Mouse (Mus musculus) liver, embryonic 13.5 days (tissue): Measurements from ENCODE around the gene Pbld1. TPM values are rescaled to one million over a fixed set of nuclear protein-coding genes. Genes with fewer than 3 reads are reported as not detected.
A peak's percentile ranks its signal among the peaks of the same experiment; 100 is the strongest.
"Not testable (repeated sequence)": the region's sequence is repeated elsewhere in the genome, so short reads cannot be mapped to it uniquely, and the experiment has no call there.

Source experiments
- ATAC-seq: fragments of 200-750 bp; cut with Nextera tagmentation; 2 replicates; pipeline ENCODE4 v1.8.0; 2017; ENCODE audit warnings: low read depth, mild to moderate bottlenecking, moderate number of reproducible peaks, moderate library complexity
- DNase-seq: peaks from one replicate; pipeline ENCODE4 v3.0.0; 2022
- H3K27ac ChIP-seq: fragments of 300-500 bp; sonication (generic); 2 replicates; pipeline ENCODE4 v1.5.1; 2015; ENCODE audit warnings: moderate library complexity, mild to moderate bottlenecking, inconsistent platforms
- H3K27me3 ChIP-seq: fragments of 300-500 bp; sonication (generic); 2 replicates; pipeline ENCODE4 v1.6.1; 2015; ENCODE audit warnings: mild to moderate bottlenecking, inconsistent platforms
- H3K36me3 ChIP-seq: fragments of 300-500 bp; sonication (generic); 2 replicates; pipeline ENCODE4 v1.6.1; 2015; ENCODE audit warnings: mild to moderate bottlenecking, inconsistent platforms
- H3K4me1 ChIP-seq: fragments of 300-500 bp; sonication (generic); replicated peaks from 2 replicates; pipeline ENCODE4 v1.6.1; 2015; ENCODE audit warnings: inconsistent platforms
- H3K4me2 ChIP-seq: fragments of 300-500 bp; sonication (generic); 2 replicates; pipeline ENCODE4 v1.6.1; 2015; ENCODE audit warnings: inconsistent platforms, mild to moderate bottlenecking, moderate library complexity
- H3K4me3 ChIP-seq: fragments of 300-500 bp; sonication (generic); replicated peaks from 2 replicates; pipeline ENCODE4 v1.5.1; 2015; ENCODE audit warnings: mild to moderate bottlenecking, inconsistent platforms
- H3K9ac ChIP-seq: fragments of 300-500 bp; sonication (generic); 2 replicates; pipeline ENCODE4 v1.6.1; 2015; ENCODE audit warnings: mild to moderate bottlenecking, inconsistent platforms
- H3K9me3 ChIP-seq: fragments of 300-500 bp; sonication (generic); replicated peaks from 2 replicates; pipeline ENCODE4 v1.6.1; 2016; ENCODE audit warnings: inconsistent platforms
- WGBS: fragments of 180-500 bp; shearing (Covaris S2); methylation state at CpG from one replicate; pipeline ENCODE4 v1.1.7; 2015; ENCODE audit not compliant: insufficient replicate concordance; 5-methylcytosine and 5-hydroxymethylcytosine counted together
- polyA plus RNA-seq: library from polyadenylated mRNA; unstranded; fragments of >200 nt; fragmentation: Nextera tagmentation; extraction: Ambion mirVana; gene quantifications from 2 replicates; pipeline ENCODE4 v1.2.1, GENCODE M21; 2015

Pbld1 gene
- polyA plus RNA-seq, 1 experiment from 2014 or later, result 3.1 TPM

GRCm38 (mm10) chr10:63043154-63043553 is 16.8 kb upstream of the Pbld1 start:
- Histone ChIP-seq H3K9me3 (no peaks in the 10 kb centered on the region), H3K4me1 (0 out of 2 replicates have a peak, but pooled peaks cover 4% of the 10 kb centered on the region), H3K4me3 (no peak overlapping the region), H3K36me3 (no peaks in the 10 kb centered on the region), H3K27ac (no peak overlapping the region), H3K9ac (no peak overlapping the region), H3K4me2 (no peak overlapping the region), H3K27me3 (no peaks in the 10 kb centered on the region)
- DNase-seq (no peak), ATAC-seq (no peak)
- 42% methylated on average over 3 of the region's 3 CpGs for WGBS

- ATAC-seq, result no peak
- no peaks in the 10 kb centered on the region for H3K36me3 ChIP-seq
- H3K9me3 ChIP-seq, result no peaks in the 10 kb centered on the region
- H3K9ac ChIP-seq, result no peak overlapping the region
- H3K4me2 ChIP-seq, result no peak overlapping the region
- H3K4me1 ChIP-seq, result no peaks in the 10 kb centered on the region
- WGBS, result 65% methylated on average over 8 of the region's 8 CpGs
- no peak overlapping the region for H3K27ac ChIP-seq
- no peak for DNase-seq
- no peak overlapping the region for H3K4me3 ChIP-seq
- no peaks in the 10 kb centered on the region for H3K27me3 ChIP-seq
Measured at GRCm38 (mm10) chr10:63047751-63048150, 12.2 kb upstream of the Pbld1 start.

GRCm38 (mm10) chr10:63049106-63049505 is 10.9 kb upstream of the Pbld1 start:
- H3K9ac ChIP-seq, result no peak overlapping the region
- DNase-seq (no peak), ATAC-seq (no peak)
- no peaks in the 10 kb centered on the region for H3K36me3 ChIP-seq
- WGBS, result 60% methylated on average over 2 of the region's 2 CpGs
- no peaks in the 10 kb centered on the region for H3K27me3 ChIP-seq
- H3K27ac ChIP-seq, result no peak overlapping the region
- H3K4me3 ChIP-seq, result no peak overlapping the region
- no peaks in the 10 kb centered on the region for H3K4me1 ChIP-seq
- H3K4me2 ChIP-seq, result no peak overlapping the region
- H3K9me3 ChIP-seq, result no peaks in the 10 kb centered on the region

- no peaks in the 10 kb centered on the region for H3K36me3 ChIP-seq
- WGBS, result 34% methylated on average over 7 of the region's 7 CpGs
- H3K4me1 ChIP-seq, result no peaks in the 10 kb centered on the region
- no peak overlapping the region for H3K9ac ChIP-seq
- H3K4me2 ChIP-seq, result no peak overlapping the region
- ATAC-seq (no peak), DNase-seq (no peak)
- no peaks in the 10 kb centered on the region for H3K9me3 ChIP-seq
- no peak overlapping the region for H3K4me3 ChIP-seq
- H3K27ac ChIP-seq, result no peak overlapping the region
- H3K27me3 ChIP-seq, result no peaks in the 10 kb centered on the region
Measured at GRCm38 (mm10) chr10:63051267-63051666, 8.7 kb upstream of the Pbld1 start.

GRCm38 (mm10) chr10:63052011-63052410 is 8.0 kb upstream of the Pbld1 start:
- 66% methylated on average over 6 of the region's 6 CpGs for WGBS
- no peaks in the 10 kb centered on the region for H3K4me1 ChIP-seq
- ATAC-seq, result no peak
- no peaks in the 10 kb centered on the region for H3K27me3 ChIP-seq
- no peak overlapping the region for H3K4me2 ChIP-seq
- no peaks in the 10 kb centered on the region for H3K9me3 ChIP-seq
- H3K27ac ChIP-seq, result no peak overlapping the region
- H3K36me3 ChIP-seq, result no peaks in the 10 kb centered on the region
- no peak overlapping the region for H3K9ac ChIP-seq
- DNase-seq, result no peak
- H3K4me3 ChIP-seq, result no peak overlapping the region

- H3K4me3 ChIP-seq, result no peak overlapping the region
- no peak for ATAC-seq
- WGBS, result 58% methylated on average over 6 of the region's 6 CpGs
Measured at GRCm38 (mm10) chr10:63053007-63053406, 7.0 kb upstream of the Pbld1 start.

GRCm38 (mm10) chr10:63054071-63054470 is 5.9 kb upstream of the Pbld1 start:
- DNase-seq, ATAC-seq, H3K27me3 ChIP-seq, H3K9ac ChIP-seq, H3K4me3 ChIP-seq, H3K4me2 ChIP-seq, H3K9me3 ChIP-seq, H3K27ac ChIP-seq, H3K4me1 ChIP-seq, H3K36me3 ChIP-seq: not testable (repeated sequence)
- 61% methylated on average over 6 of the region's 6 CpGs for WGBS

More at GRCm38 (mm10) chr10:63053007-63053406, 7.0 kb upstream of the Pbld1 start:
- Histone ChIP-seq H3K4me2 (no peak overlapping the region), H3K36me3 (no peaks in the 10 kb centered on the region), H3K9ac (no peak overlapping the region), H3K27me3 (no peaks in the 10 kb centered on the region), H3K27ac (no peak overlapping the region), H3K9me3 (no peaks in the 10 kb centered on the region), H3K4me1 (no peaks in the 10 kb centered on the region)
- no peak for DNase-seq

- no peak overlapping the region for H3K4me3 ChIP-seq
- no peaks in the 10 kb centered on the region for H3K36me3 ChIP-seq
- no peak overlapping the region for H3K27ac ChIP-seq
- DNase-seq, result no peak
- 51% methylated on average over 2 of the region's 2 CpGs for WGBS
- no peak overlapping the region for H3K9ac ChIP-seq
- H3K4me2 ChIP-seq, result no peak overlapping the region
- no peak for ATAC-seq
- H3K27me3 ChIP-seq, result no peaks in the 10 kb centered on the region
- no peaks in the 10 kb centered on the region for H3K9me3 ChIP-seq
- no peaks in the 10 kb centered on the region for H3K4me1 ChIP-seq
Measured at GRCm38 (mm10) chr10:63054586-63054985, 5.4 kb upstream of the Pbld1 start.

- H3K4me2 ChIP-seq, result no peak overlapping the region
- 43% methylated on average over 24 of the region's 24 CpGs for WGBS
- no peak overlapping the region for H3K27ac ChIP-seq
- H3K4me3 ChIP-seq, result no peak overlapping the region
- DNase-seq (no peak), ATAC-seq (no peak)
- no peaks in the 10 kb centered on the region for H3K36me3 ChIP-seq
- no peak overlapping the region for H3K9ac ChIP-seq
- no peaks in the 10 kb centered on the region for H3K4me1 ChIP-seq
- no peaks in the 10 kb centered on the region for H3K27me3 ChIP-seq
- no peaks in the 10 kb centered on the region for H3K9me3 ChIP-seq
Measured at GRCm38 (mm10) chr10:63056966-63057750, 2.8 kb upstream of the Pbld1 start.

- H3K27me3 ChIP-seq, result no peaks in the 10 kb centered on the region
- DNase-seq, result no peak
- no peak overlapping the region for H3K4me3 ChIP-seq
- H3K27ac ChIP-seq, result no peak overlapping the region
- no peak overlapping the region for H3K9ac ChIP-seq
- WGBS, result 70% methylated on average over 11 of the region's 11 CpGs
- no peaks in the 10 kb centered on the region for H3K36me3 ChIP-seq
- no peak for ATAC-seq
- no peak overlapping the region for H3K4me2 ChIP-seq
- no peaks in the 10 kb centered on the region for H3K4me1 ChIP-seq
- no peaks in the 10 kb centered on the region for H3K9me3 ChIP-seq
Measured at GRCm38 (mm10) chr10:63060406-63060805, 444 bp downstream of the Pbld1 start.

- WGBS, result 62% methylated on average over 12 of the region's 12 CpGs
- no peak for DNase-seq
- H3K27me3 ChIP-seq, result no peaks in the 10 kb centered on the region
- H3K9ac ChIP-seq, result no peak overlapping the region
- ATAC-seq, result peak; percentile 42
- H3K9me3 ChIP-seq, result no peaks in the 10 kb centered on the region
- H3K4me1 ChIP-seq, result no peaks in the 10 kb centered on the region
- 0 out of 2 replicates have a peak overlapping the region, but pooled peaks have one; percentile 21 for H3K4me2 ChIP-seq
- H3K27ac ChIP-seq, result 0 out of 2 replicates have a peak overlapping the region, but pooled peaks have one; percentile 6
- no peaks in the 10 kb centered on the region for H3K36me3 ChIP-seq
- no peak overlapping the region for H3K4me3 ChIP-seq
Measured at GRCm38 (mm10) chr10:63061266-63061665, 1.3 kb downstream of the Pbld1 start.

GRCm38 (mm10) chr10:63062696-63063095 is 2.7 kb downstream of the Pbld1 start:
- H3K4me2 ChIP-seq, result no peak overlapping the region
- H3K27ac ChIP-seq, result no peak overlapping the region
- no peak overlapping the region for H3K9ac ChIP-seq
- ATAC-seq (no peak), DNase-seq (no peak)
- H3K9me3 ChIP-seq, result no peaks in the 10 kb centered on the region
- H3K27me3 ChIP-seq, result no peaks in the 10 kb centered on the region
- H3K36me3 ChIP-seq, result no peaks in the 10 kb centered on the region
- 83% methylated on average over 5 of the region's 5 CpGs for WGBS
- H3K4me3 ChIP-seq, result no peak overlapping the region
- no peaks in the 10 kb centered on the region for H3K4me1 ChIP-seq
